Mouse (Mus musculus) lung, postnatal 0 days (tissue): ENCODE measurements around the gene Fam118a. TPM values are rescaled to one million over a fixed set of nuclear protein-coding genes. Genes with fewer than 3 reads are reported as not detected.

Experiments used
- ATAC-seq: fragments of 200-750 bp; cut with Nextera tagmentation; 2 replicates; pipeline ENCODE4 v1.8.0; 2017; ENCODE audit warnings: moderate library complexity
- DNase-seq: peaks from one replicate; pipeline ENCODE4 v3.0.0-alpha.2; 2016; ENCODE audit warnings: low spot score
- H3K27ac ChIP-seq: fragments of 300-500 bp; sonication (generic); 2 replicates; pipeline ENCODE4 v1.5.1; 2014; ENCODE audit warnings: antibody characterized with exemption, mild to moderate bottlenecking, low read length, mixed read lengths
- H3K27me3 ChIP-seq: fragments of 300-500 bp; sonication (generic); replicated peaks from 2 replicates; pipeline ENCODE4 v1.6.1; 2014; ENCODE audit warnings: low read length, mixed read lengths; ENCODE audit not compliant: insufficient read depth
- H3K36me3 ChIP-seq: fragments of 300-500 bp; sonication (generic); 2 replicates; pipeline ENCODE4 v1.6.1; 2014; ENCODE audit warnings: low read length, mixed read lengths; ENCODE audit not compliant: insufficient read depth
- H3K4me1 ChIP-seq: fragments of 300-500 bp; sonication (generic); 2 replicates; pipeline ENCODE4 v1.6.1; 2014; ENCODE audit warnings: antibody characterized with exemption, low read depth, low read length, mixed read lengths; ENCODE audit not compliant: insufficient read depth
- H3K4me2 ChIP-seq: fragments of 300-500 bp; sonication (generic); replicated peaks from 2 replicates; pipeline ENCODE4 v1.6.1; 2014; ENCODE audit warnings: low read depth, mild to moderate bottlenecking, low read length, moderate library complexity, mixed read lengths
- H3K4me3 ChIP-seq: fragments of 300-500 bp; sonication (generic); 2 replicates; pipeline ENCODE4 v1.5.1; 2014; ENCODE audit warnings: low read depth, low read length
- H3K9ac ChIP-seq: fragments of 300-500 bp; sonication (generic); replicated peaks from 2 replicates; pipeline ENCODE4 v1.6.1; 2014; ENCODE audit warnings: low read depth, mild to moderate bottlenecking
- H3K9me3 ChIP-seq: fragments of 300-500 bp; sonication (generic); 2 replicates; pipeline ENCODE4 v1.6.1; 2016; ENCODE audit warnings: low read length, mixed read lengths
- CTCF ChIP-seq: IDR thresholded peaks from 2 replicates; pipeline ENCODE4 v1.5.1; 2016; ENCODE audit warnings: antibody characterized with exemption, mild to moderate bottlenecking
- EP300 ChIP-seq: IDR thresholded peaks from 2 replicates; pipeline ENCODE4 v1.6.1; 2016; ENCODE audit warnings: antibody characterized with exemption, mild to moderate bottlenecking, control low read depth
- WGBS: fragments of 180-500 bp; shearing (Covaris S2); extraction: QIAGEN DNeasy Blood & Tissue Kit; methylation state at CpG from one replicate; pipeline ENCODE4 v1.1.7; 2014; 5-methylcytosine and 5-hydroxymethylcytosine counted together
- polyA plus RNA-seq: library from polyadenylated mRNA; unstranded; fragments of >200 nt; fragmentation: Nextera tagmentation; extraction: Ambion mirVana; gene quantifications from 2 replicates; pipeline ENCODE4 v1.2.1, GENCODE M21; 2015

Fam118a gene
- polyA plus RNA-seq, 1 experiment from 2014 or later: 18.2 TPM

GRCm38 (mm10) chr15:85055186-85055585, 26.4 kb downstream of the Fam118a start:
- no peak for TF ChIP-seq EP300
- TF ChIP-seq CTCF: no peak
- Histone ChIP-seq H3K9ac (no peak overlapping the region), H3K4me1 (no peaks in the 10 kb centered on the region), H3K4me3 (no peak overlapping the region), H3K27me3 (no peaks in the 10 kb centered on the region), H3K9me3 (no peaks in the 10 kb centered on the region), H3K27ac (no peak overlapping the region), H3K4me2 (no peak overlapping the region), H3K36me3 (peaks cover 18% of the 10 kb centered on the region)
- 81% methylated on average over 4 of the region's 4 CpGs for WGBS
- DNase-seq (no peak), ATAC-seq (no peak)

GRCm38 (mm10) chr15:85063421-85063820, 34.7 kb downstream of the Fam118a start:
- H3K4me1 ChIP-seq: no peaks in the 10 kb centered on the region
- no peak overlapping the region for H3K27ac ChIP-seq
- H3K9me3 ChIP-seq: no peaks in the 10 kb centered on the region
- ATAC-seq (no peak), DNase-seq (no peak)
- no peak for TF ChIP-seq EP300
- no peak overlapping the region for H3K4me2 ChIP-seq
- H3K4me3 ChIP-seq: no peak overlapping the region
- H3K36me3 ChIP-seq: 0 out of 2 replicates have a peak, but pooled peaks cover 13% of the 10 kb centered on the region
- no peaks in the 10 kb centered on the region for H3K27me3 ChIP-seq
- WGBS: 88% methylated on average over 2 of the region's 2 CpGs
- no peak overlapping the region for H3K9ac ChIP-seq

GRCm38 (mm10) chr15:85070561-85070960, 41.8 kb downstream of the Fam118a start:
- no peak overlapping the region for H3K4me3 ChIP-seq
- H3K27ac ChIP-seq: no peak overlapping the region
- 16% methylated on average over 2 of the region's 2 CpGs for WGBS
- no peak overlapping the region for H3K4me2 ChIP-seq
- no peak for ATAC-seq
- H3K4me1 ChIP-seq: no peaks in the 10 kb centered on the region
- H3K9ac ChIP-seq: no peak overlapping the region
- H3K36me3 ChIP-seq: no peaks in the 10 kb centered on the region
- no peaks in the 10 kb centered on the region for H3K9me3 ChIP-seq
- peak; percentile 65 for DNase-seq
- no peaks in the 10 kb centered on the region for H3K27me3 ChIP-seq
- no peak for TF ChIP-seq EP300
- TF ChIP-seq CTCF: peak; percentile 86

- DNase-seq: no peak
- Histone ChIP-seq H3K4me1 (no peaks in the 10 kb centered on the region), H3K27ac (no peak overlapping the region), H3K9me3 (no peaks in the 10 kb centered on the region), H3K4me3 (no peak overlapping the region), H3K27me3 (no peaks in the 10 kb centered on the region), H3K36me3 (no peaks in the 10 kb centered on the region), H3K9ac (no peak overlapping the region), H3K4me2 (no peak overlapping the region)
- WGBS: 89% methylated on average over 2 of the region's 2 CpGs
- ATAC-seq: no peak
- TF ChIP-seq CTCF (no peak), EP300 (no peak)
Measured at GRCm38 (mm10) chr15:85072651-85073050, 43.9 kb downstream of the Fam118a start.

- no peak for ATAC-seq
- no peak for TF ChIP-seq EP300
- TF ChIP-seq CTCF: no peak
- Histone ChIP-seq H3K4me3 (no peak overlapping the region), H3K36me3 (no peaks in the 10 kb centered on the region), H3K27ac (no peak overlapping the region), H3K9ac (no peak overlapping the region), H3K4me1 (no peaks in the 10 kb centered on the region), H3K9me3 (no peaks in the 10 kb centered on the region), H3K27me3 (no peaks in the 10 kb centered on the region), H3K4me2 (no peak overlapping the region)
- 75% methylated on average over 1 of the region's 1 CpGs for WGBS
- DNase-seq: no peak
Measured at GRCm38 (mm10) chr15:85085641-85086040, 56.9 kb downstream of the Fam118a start.

Other genes with a start within 250 kb of the Fam118a start
- gene Phf21b, start 172.9 kb upstream of the Fam118a start, polyA plus RNA-seq: 0.08 and 0.12 TPM in 2 replicates
- 0.10 and 0.12 TPM in 2 replicates for gene Gm29666, start 108.9 kb upstream of the Fam118a start, polyA plus RNA-seq
- gene Nup50, start 105.5 kb upstream of the Fam118a start, polyA plus RNA-seq: 12.1 and 13.9 TPM in 2 replicates
- 4.3 and 4.6 TPM in 2 replicates for gene 5031439G07Rik, start 40.4 kb upstream of the Fam118a start, polyA plus RNA-seq
- gene Upk3a, start 11.8 kb upstream of the Fam118a start, polyA plus RNA-seq: 33.6 and 41.0 TPM in 2 replicates
- 0.04 TPM in 1 of 2 replicates, not detected in the other for gene Smc1b, start 103.0 kb downstream of the Fam118a start, polyA plus RNA-seq
- 0.56 and 1.2 TPM in 2 replicates for gene Ribc2, start 103.1 kb downstream of the Fam118a start, polyA plus RNA-seq
- 45.7 and 51.2 TPM in 2 replicates for gene Fbln1, start 177.0 kb downstream of the Fam118a start, polyA plus RNA-seq